ENCODE assay signal across 21 mouse cellular contexts in genomic region chr12:52478611-52479010, GRCm38 (mm10). TPM values are rescaled to one million over a fixed set of nuclear protein-coding genes. Genes with fewer than 3 reads are reported as not detected.
DNase-seq lines count a peak whose midpoint lies in the region; ATAC-seq and TF ChIP-seq lines count a peak whose summit lies in the region.
"Had no signal": no experiment of that assay in that cellular context is flagged by ENCODE, and none has a peak within 500 bp of the region (broad histone marks: within the 10 kb centered on the region; RNA-seq: fewer than 3 reads in every experiment).

No protein-coding gene starts in this region.

- H3K27ac ChIP-seq in kidney, adult 2 months (ENCODE audit: insufficient read depth, low read depth, low read length), result peak overlapping the region; percentile 15
- peak overlapping the region; percentile 59 for H3K27ac ChIP-seq in liver, adult 2 months (replicated peaks; ENCODE audit: insufficient read depth, low read depth, low read length)
- H3K27ac ChIP-seq in liver, embryonic 12.5 days, result no peak overlapping the region
- H3K27ac ChIP-seq: embryonic facial prominence, embryonic 13.5 days; forebrain, embryonic 13.5 days; heart, adult 2 months; hindbrain, embryonic 15.5 days had no signal

- H3K9me3 ChIP-seq in liver, embryonic 12.5 days (replicated peaks), result no peaks in the 10 kb centered on the region
- H3K9me3 ChIP-seq: embryonic facial prominence, embryonic 13.5 days; forebrain, embryonic 13.5 days; heart, embryonic 12.5 days; hindbrain, embryonic 15.5 days had no signal

- 39% methylated on average over 8 of the region's 8 CpGs for WGBS in kidney, adult 2 months
- 32% methylated on average over 8 of the region's 8 CpGs for WGBS in liver, adult 2 months
- WGBS in liver, embryonic 12.5 days (ENCODE audit: insufficient replicate concordance), result 83% methylated on average over 8 of the region's 8 CpGs

- no peaks in the 10 kb centered on the region for H3K79me2 ChIP-seq in liver, adult 2 months (ENCODE audit: control insufficient read depth, insufficient read depth, low read length)

- H3K4me1 ChIP-seq in kidney, adult 2 months (ENCODE audit: control insufficient read depth, insufficient read depth, low read length), result peaks cover 6% of the 10 kb centered on the region; the same call in 1 of the 2 replicates
- peaks cover 9% of the 10 kb centered on the region for H3K4me1 ChIP-seq in liver, adult 2 months (ENCODE audit: control insufficient read depth, insufficient read depth, low read length)
- H3K4me1 ChIP-seq in liver, embryonic 12.5 days, result peaks cover 6% of the 10 kb centered on the region; the same call in 1 of the 2 replicates
- H3K4me1 ChIP-seq: embryonic facial prominence, embryonic 13.5 days had no signal

- peak; percentile 60 for DNase-seq in kidney, adult 2 months
- no peak for DNase-seq in kidney, postnatal 4 days
- DNase-seq in liver, adult 2 months (ENCODE audit: extremely low read depth, low read depth, low spot score), result peak; percentile 83
- DNase-seq in 3134 (ENCODE audit: extremely low read depth, insufficient read length, low spot score) (peak; percentile 29), NIH3T3 (ENCODE audit: low read depth) (peak; percentile 77)
- DNase-seq in neural tube, embryonic 10.5 days (ENCODE audit: extremely low spot score, low spot score), result no peak
- DNase-seq: adrenal gland, adult 2 months; adrenal gland, postnatal 25 days; cerebellum, adult 18-20 months; cerebellum, adult 9-11 months; cerebellum, postnatal 36 days; forebrain, postnatal 0 days; gastrocnemius, postnatal 14 days; heart, adult 2 months; heart, postnatal 36 days had no signal

- peak overlapping the region; percentile 50 for H3K9ac ChIP-seq in liver, adult 2 months (ENCODE audit: low read depth, low read length)
- H3K9ac ChIP-seq in liver, embryonic 12.5 days, result no peak overlapping the region
- H3K9ac ChIP-seq: embryonic facial prominence, embryonic 13.5 days; forebrain, embryonic 13.5 days; forebrain, postnatal 0 days; heart, embryonic 12.5 days; hindbrain, embryonic 15.5 days had no signal

- H3K4me3 ChIP-seq in kidney, adult 2 months (ENCODE audit: insufficient read depth, low read depth, low read length), result no peak overlapping the region
- 0 out of 2 replicates have a peak overlapping the region, but pooled peaks have one; percentile 27 for H3K4me3 ChIP-seq in liver, adult 2 months (ENCODE audit: insufficient read depth, low read depth, low read length)
- no peak overlapping the region for H3K4me3 ChIP-seq in liver, embryonic 12.5 days
- H3K4me3 ChIP-seq: embryonic facial prominence, embryonic 13.5 days; forebrain, embryonic 13.5 days; heart, adult 2 months; heart, embryonic 12.5 days; hindbrain, embryonic 15.5 days had no signal

- no peak for TF ChIP-seq POLR2A in kidney, adult 2 months (IDR thresholded peaks at IDR 0.05; ENCODE audit: low read depth, low read length)
- no peak for TF ChIP-seq POLR2A in liver, adult 2 months (IDR thresholded peaks at IDR 0.05; ENCODE audit: extremely low read depth, insufficient read depth, low read length)

- no peaks in the 10 kb centered on the region; the same call in 1 of the 2 replicates for H3K27me3 ChIP-seq in kidney, adult 2 months (replicated peaks; ENCODE audit: control insufficient read depth, insufficient read depth, low read length)
- H3K27me3 ChIP-seq in liver, adult 2 months (ENCODE audit: control insufficient read depth, insufficient read depth, low read length), result no peaks in the 10 kb centered on the region
- no peaks in the 10 kb centered on the region for H3K27me3 ChIP-seq in liver, embryonic 12.5 days (replicated peaks)
- H3K27me3 ChIP-seq: embryonic facial prominence, embryonic 13.5 days; forebrain, embryonic 13.5 days; heart, embryonic 12.5 days; hindbrain, embryonic 15.5 days had no signal

- no peak overlapping the region for H3K4me2 ChIP-seq in liver, embryonic 12.5 days
- H3K4me2 ChIP-seq: embryonic facial prominence, embryonic 13.5 days; forebrain, embryonic 13.5 days; heart, embryonic 12.5 days; hindbrain, embryonic 15.5 days had no signal

- no peaks in the 10 kb centered on the region for H3K36me3 ChIP-seq in kidney, adult 2 months (ENCODE audit: control insufficient read depth, insufficient read depth, low read length)
- no peaks in the 10 kb centered on the region for H3K36me3 ChIP-seq in liver, adult 2 months (ENCODE audit: control insufficient read depth, insufficient read depth, low read length)
- no peaks in the 10 kb centered on the region for H3K36me3 ChIP-seq in liver, embryonic 12.5 days
- H3K36me3 ChIP-seq: embryonic facial prominence, embryonic 13.5 days; heart, embryonic 12.5 days; hindbrain, embryonic 15.5 days had no signal

- ATAC-seq in liver, embryonic 12.5 days, result no peak
- ATAC-seq in activated CD4-positive, CD25-positive, alpha-beta regulatory T cell, adult 4 months, result no peak
- ATAC-seq: forebrain, embryonic 13.5 days; forebrain, postnatal 0 days had no signal

- no peak for TF ChIP-seq CTCF in kidney, adult 2 months (conservative IDR thresholded peaks at IDR 0.05; ENCODE audit: insufficient read depth, insufficient read length, low read depth, low read length)
- TF ChIP-seq CTCF in liver, adult 2 months (IDR thresholded peaks at IDR 0.05; ENCODE audit: low read depth, low read length), result no peak

RNA-seq across cellular contexts. Expression of gene Arhgap5, which starts 25.2 kb away (rescaled TPM):
- 6.1 and 9.9 TPM in 2 replicates for polyA plus RNA-seq in kidney, adult 2 months (2012; rRNA removed)
- 83.8 and 92.7 TPM in 2 replicates for total RNA-seq in liver, adult 2 months (2014; rRNA removed)
- polyA plus RNA-seq in liver, adult 2 months (2012; rRNA removed), result 3.1 and 3.5 TPM in 2 replicates
- polyA plus RNA-seq in liver, embryonic 12.5 days (2016; fragmentation: Nextera tagmentation; extraction: Ambion mirVana), result 13.7 and 14.4 TPM in 2 replicates
- polyA plus RNA-seq in activated CD4-positive, CD25-positive, alpha-beta regulatory T cell, adult 4 months (2017; shearing (Covaris generic)), result 10 to 100 TPM; 19.4 to 20.3 TPM

Comparison
In these comparisons a context has a peak if more than half of its experiments do, and no peak if none do; other contexts are left out.
1. DNase-seq: peak in kidney, adult 2 months (single experiment), liver, adult 2 months (single experiment), 3134 (single experiment) and NIH3T3 (single experiment); none in kidney, postnatal 4 days (0 of 2) and neural tube, embryonic 10.5 days (single experiment).